Mouse (Mus musculus) kidney, postnatal 36 days (tissue): ENCODE data around the gene Wdsub1.
"Not testable (repeated sequence)": the region's sequence is repeated elsewhere in the genome, so short reads cannot be mapped to it uniquely, and the experiment has no call there.

Source experiments
- DNase-seq, 2 experiments: peaks; one replicate each; pipeline ENCODE4 v3.0.0; 2021 to 2022; ENCODE audit warnings: mixed read lengths in 2 of 2

Gene Wdsub1

DNA sequence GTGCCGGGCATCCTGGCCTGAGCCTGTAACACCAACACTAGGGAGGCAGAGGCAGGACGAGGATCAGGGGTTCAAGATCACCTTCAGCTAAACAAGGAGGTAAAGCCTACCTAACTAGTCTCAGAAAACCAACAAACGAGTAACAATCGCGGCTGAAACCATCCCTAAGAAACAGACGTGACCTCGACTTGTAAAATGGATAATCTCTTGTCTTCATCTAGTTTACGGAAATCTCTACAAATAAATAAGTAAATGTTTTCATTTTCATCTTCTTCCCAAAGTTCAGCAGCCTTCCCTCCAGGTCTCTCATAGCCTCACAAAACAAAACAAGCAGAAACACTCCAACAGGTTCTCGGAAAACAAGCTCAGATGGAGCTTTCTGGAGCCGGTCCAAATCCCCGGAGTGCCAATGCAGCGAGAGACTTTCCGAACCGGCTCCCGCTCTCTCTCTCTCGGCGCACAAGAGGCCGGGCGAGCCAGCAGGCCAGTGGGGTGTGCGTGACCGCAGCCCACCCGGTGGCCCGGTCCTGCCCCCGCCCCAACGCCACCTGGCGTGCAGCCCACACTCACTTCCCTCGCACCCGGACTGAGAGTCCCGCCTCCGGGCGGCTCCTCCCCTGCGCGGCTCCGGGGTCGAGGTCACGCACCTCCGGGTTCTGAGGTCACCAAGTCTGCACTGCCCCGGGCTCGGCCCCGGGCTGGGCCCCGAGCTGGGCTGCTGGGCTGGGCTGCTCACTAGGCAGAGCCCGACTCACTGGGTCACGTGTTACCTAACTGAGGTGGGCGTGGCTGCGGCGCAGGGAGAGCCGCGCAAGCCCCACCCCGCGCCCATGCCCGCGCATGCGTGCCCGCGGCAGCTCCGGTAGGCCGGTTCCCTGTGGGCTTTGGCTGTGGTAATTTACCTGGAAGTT, at the start of gene Wdsub1:
Gene Wdsub1 (minus strand): TSS at position 761 of the 911 bp plus-strand sequence.
- peak; percentile 96 to 98 for DNase-seq

DNA sequence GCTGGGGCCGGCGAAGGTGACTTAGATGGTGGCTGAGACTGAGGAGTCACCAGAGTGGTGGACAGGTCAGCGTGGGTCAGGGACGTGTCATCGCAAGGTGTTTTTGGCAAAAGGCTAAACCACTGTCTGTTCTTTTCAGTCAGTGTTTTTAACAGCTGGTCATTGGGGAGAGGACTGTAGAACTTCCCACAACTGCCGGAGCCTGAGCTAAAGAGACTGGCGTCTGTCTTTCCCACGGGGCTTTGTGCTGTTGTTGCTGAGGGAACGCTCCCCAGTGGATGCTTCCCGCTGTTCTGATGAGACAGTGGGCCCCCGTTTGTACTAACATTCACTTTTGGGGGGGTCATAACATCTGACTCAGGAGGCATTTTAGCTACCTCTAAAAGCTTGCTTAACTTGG, 31.2 kb upstream of the Wdsub1 start:
- no peak for DNase-seq

DNA sequence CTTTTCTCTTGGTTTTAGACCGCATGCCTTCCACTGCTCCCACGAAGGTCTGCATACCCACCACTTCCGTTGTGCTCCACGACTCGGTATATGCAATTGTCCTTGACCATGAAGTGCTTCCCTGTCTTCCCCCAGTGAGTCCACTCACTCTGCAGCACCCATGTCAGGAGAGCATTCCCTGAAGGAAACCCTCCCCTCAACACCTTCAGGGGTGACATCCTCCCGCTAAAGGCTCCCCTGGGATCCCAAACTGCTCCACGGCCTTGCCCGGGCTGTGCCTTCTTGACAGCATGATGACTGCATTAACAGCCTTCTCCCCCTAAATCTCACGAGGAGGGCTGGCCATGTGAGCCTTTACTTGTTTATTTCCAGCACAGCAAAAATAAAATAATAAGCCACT, 25.7 kb upstream of the Wdsub1 start:
- DNase-seq = no peak

DNA sequence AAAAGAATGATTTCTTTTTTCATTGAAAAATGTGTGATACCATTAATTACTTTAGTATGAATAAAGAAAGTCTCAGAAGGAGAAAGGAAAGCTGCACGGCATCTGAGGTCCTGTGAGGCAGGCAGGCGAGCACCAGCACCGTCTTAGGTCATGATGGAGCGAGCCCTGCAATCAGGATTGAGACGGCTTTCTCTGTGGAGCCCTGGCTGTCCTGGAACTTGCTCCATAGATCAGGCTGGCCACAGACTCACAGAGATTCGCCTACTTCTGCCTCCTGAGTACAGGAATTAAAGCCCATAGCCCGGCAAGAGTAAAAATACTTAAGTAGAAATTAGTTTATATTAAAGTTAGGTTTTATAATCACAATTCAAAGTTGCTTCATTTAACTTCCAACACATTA, 21.6 kb upstream of the Wdsub1 start:
- DNase-seq = no peak

DNA sequence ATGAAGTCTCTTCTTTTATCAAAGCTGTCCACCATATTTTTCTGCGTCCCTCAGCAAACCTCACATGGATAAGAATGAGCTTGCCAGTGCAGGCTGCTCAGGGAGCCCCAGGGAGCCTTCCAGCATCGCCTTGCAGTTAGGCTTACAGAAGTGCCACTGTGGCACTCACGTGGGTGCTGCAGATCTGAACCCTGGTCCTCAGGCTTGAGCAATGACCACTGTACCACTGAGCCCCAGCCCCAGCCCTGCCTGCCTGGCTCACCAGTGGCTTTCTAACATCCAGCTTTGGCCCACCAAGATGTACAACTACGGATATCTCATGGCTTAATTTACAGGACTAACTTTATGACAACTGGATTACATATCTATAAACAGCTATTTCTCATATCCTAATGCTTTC, 16.3 kb upstream of the Wdsub1 start:
- DNase-seq = no peak

DNA sequence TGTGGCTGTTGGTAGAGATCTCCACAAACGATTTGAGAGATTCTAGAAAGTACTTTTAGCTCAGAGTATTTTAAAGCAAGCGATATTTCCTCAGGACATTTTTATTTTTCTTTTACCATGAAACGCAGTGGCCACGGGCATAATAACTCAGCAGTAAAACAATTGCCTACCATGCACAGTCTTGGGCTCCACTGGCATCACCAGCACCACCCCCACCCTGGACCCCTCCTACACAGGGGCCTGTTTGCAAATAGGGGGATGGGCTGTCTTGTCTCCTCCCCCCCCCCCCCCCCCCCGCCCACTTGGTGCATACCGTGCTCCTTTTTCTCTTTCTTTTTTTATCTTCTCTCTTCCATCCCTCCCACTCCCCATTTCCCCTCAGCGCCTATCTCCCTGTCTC, 15.7 kb upstream of the Wdsub1 start:
- DNase-seq = no peak

DNA sequence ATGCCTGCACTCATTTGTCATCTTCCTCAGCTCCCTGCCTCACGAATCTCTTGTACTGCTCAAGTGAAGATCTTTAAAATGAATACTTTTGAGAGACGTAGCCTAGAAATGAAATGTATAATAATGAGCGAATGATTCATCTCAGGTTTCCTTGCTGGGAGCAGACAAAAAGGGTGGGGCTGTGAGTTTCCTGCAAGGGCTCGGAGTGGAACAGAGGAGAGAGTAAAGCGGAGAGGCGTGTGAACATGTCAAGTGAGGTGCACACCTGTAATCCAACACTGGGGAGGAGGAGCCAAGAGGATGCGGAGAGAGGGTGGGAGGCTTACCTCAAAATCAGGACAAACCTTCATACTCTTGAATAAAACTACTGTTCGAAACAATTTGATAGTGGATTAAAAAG, 14.4 kb upstream of the Wdsub1 start:
- DNase-seq = no peak

DNA sequence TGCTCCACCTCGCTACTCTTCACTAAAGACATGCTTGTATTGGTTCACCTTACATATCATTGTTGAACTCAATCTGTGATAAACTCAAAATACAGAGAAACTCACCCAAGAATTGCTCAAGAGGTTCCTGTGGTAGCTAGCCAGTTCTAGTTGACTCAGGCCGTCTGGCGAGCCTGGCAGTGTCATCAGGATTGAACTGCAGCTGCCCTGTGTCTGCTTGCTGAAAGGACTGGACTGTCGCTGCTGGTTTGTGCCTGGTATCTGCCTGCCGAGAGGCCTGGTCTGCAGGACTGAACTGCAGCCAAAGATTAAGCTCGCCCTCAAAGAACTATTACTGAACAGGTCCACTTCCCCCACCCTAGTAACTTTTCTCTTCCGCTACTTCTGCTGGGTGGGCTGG, 14.0 kb upstream of the Wdsub1 start:
- DNase-seq = no peak

DNA sequence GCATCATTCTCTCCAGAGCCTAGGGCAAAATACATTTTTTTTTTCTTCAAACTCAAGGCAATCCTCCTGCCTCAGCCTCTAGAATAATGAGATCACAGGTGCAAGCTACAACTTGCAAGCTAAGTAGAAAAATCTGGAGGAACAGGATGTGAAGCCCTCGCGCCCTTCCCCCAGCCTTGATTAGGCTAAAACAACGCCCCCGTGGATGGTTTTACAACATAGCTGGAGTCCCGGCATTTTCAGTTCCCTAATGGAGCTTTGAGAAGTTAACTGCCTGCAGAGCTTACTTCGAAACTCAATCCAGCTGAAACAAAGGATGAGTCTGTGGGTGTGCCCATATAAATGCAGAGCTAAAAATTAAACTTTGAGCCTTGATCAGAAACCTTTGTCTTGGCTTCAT, 7.3 kb upstream of the Wdsub1 start:
- DNase-seq = no peak

DNA sequence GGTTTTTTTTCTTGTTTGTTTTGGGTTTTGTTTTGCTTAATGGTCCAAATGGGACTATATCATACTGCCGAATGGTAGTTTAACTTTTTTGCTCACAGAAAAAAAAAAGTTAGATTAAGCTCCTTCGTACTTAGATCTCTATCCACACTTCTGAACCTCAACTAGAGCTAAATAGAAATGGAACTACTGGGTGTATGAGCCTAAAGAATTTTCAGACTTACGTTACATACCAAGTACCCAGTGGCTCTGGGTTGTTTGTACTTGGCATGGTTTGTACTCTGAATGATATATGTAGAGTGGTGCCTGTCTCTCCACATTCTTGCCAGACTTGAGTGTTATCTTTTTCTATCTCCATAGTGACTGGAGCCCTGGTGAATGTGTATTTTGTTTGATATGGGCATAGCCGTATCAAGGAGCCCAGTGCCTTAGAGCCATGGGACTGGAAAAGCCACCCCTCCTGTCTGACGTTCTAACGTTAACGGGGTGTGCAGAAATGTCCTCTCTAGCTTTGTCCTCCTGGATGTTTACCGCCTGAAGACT, 421 bp upstream of the Wdsub1 start:
- DNase-seq = no peak

DNA sequence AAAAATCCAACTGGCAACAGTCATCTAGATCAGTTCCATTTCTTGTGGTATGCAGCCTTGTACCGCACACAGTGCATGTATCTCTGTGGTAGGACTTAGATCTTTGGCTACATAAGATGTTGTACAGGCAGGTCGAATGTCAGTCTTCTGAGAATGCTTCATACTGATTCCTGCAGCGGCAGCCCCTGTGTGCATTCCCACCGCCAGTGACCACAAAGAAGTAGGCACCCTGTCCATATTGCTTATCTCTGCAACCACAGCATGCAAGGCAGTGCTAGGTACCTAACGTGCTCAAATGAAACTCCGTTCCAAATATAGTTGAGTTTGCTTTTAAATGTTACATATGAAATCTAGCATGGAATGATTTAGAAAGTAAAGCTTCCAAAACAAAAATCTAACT, 987 bp downstream of the Wdsub1 start:
- no peak for DNase-seq

DNA sequence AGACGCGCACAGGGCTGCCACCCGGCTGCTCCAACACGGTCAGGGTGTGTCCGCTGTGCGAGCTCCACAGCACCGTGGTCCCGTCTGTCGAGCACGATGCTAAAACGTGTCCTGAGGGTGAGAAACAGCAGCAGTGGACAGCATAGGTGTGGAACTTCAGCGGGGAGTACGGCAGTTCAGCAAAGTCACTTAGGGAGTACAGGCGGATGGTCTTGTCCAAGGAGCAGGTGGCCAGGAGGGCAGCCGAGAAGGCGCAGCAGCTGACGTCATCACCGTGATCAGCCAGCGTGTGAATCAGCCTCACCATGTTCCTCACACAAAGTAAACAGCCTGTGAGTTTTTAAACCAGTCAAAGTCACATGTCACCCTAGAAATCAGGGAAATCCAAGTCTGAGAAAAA, 4.2 kb downstream of the Wdsub1 start:
- peak; percentile 24 to 55 for DNase-seq

DNA sequence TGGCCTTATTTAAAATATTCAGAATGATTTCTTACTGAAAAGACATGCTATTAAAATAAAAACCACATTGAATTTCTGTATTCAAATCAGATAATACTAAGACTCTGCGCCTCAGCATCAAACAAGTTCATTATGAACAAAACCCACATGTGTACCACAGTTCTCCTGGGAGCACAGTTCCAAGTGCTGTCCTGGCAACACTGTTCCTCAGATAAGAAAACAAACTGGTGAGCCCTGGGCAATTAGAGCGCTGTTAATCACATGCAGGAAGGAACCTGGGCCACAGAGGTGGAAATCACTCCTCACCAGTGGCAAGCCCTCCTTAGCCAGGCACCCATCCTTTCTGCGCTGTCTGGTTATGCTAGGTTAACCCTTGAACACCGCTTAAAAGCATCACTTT, 5.1 kb downstream of the Wdsub1 start:
- DNase-seq = no peak

DNA sequence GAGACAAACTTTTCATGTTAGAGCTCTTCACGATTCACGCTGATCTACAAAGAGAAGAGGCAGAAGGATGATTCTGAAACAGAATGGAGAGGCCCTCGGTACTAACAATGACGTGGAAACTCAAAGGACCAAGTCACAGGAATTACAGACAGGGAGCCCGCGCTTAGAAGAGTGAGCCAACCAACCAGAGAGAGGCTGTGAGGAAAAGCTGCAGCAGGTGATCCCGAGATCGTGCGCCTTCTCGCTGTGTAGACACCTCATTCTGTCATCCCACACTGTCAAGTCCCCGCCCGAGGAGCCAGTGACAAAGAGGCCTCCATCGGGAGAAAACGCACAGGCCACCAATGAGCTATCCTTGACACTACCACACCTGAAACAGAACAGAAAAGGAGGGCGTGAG, 5.9 kb downstream of the Wdsub1 start:
- no peak for DNase-seq

DNA sequence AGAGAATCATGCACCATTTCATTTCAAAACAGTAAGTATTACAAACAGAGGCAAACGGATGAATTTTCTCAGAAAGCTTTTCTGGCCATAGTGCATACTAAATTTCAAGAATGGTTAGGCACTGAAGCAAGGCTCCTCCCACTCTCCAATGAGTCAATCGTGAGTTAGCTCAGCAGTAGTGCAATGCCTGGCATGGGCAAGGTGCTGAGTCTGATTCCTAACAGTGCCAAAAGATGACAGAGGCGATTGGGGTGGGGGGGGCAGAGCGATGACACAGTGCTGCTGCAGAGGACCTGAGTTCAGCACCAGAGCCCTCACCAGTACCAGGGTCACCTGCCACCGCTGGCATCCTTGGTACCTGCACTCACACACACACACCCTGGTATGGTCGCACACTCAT, 11.9 kb downstream of the Wdsub1 start:
- no peak for DNase-seq

DNA sequence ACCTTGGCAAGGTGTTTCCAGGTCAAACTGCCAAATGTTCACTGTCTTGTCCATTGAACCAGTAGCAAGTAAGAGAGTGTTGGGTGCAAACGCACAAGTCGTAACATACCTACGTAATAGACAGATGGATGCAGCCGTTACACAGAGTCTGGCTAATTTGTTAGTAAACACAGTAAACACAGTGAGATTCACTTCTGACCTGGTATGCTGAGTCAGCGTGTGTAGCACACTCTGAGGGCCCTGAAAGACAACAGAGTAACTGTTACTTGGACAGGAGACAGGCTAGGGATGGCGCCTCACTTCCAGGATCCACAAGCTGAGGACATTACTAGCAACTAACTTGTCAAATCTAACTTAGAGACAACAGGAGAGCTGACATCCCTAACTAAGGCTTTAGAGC, 19.8 kb downstream of the Wdsub1 start:
- DNase-seq = no peak

DNA sequence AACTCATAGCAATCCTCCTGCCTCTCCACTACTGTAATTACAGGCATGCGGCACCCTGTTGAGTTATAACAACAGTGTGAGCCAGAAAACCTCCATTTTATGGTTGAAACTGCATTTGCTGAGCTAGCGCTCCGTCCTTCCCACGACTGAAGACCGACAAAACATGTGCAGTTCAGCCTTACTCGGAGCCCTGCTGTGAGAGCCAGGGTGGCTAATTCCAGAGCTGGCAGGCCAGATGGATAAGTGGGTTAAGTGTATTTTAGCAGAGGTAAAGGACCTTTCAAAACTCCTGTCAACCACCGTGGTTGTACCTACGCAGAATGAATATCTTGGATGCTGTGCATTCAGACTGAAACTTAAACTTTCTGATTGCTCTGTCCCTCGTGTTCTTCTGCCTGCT, 28.0 kb downstream of the Wdsub1 start:
- no peak for DNase-seq

DNA sequence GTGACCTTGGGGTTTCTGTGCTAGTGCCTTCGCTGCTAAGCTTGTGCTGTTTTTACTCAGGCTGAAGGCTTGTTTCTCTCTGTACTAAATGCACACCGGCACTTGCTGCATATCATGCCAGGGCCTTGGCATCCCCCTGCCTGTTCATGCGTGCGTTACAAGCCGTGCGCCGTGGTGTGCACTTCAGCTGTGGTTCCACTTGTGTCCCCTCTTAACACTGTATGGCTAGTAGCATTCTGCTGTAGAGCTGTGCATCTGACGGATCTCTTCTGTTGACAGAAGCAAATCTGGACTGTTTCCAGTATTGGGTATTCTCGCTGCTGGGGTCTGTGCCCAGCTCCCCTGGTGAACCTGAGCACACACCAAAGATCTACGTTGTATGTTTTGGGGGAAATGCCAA, 28.8 kb downstream of the Wdsub1 start:
- no peak for DNase-seq

DNA sequence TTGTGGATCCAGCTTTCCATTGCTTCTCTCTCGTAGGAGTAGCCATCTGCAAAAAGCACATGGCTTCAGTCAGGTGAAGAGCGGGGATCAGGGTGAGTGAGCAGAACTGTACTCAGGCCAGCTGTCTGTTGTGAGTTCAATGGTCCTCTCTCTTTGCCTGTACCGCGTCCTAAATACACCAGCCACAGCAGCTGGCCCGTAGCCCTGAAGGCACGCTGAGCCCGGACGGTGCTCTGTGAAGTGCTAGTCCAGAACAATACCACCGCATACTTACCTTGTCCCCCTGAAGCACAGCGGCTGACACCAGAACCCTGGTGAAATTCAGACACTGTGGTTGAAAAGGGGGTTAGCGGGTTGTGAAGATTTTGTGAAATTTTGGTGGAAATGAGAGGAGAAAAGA, 29.5 kb downstream of the Wdsub1 start:
- DNase-seq = no peak

DNA sequence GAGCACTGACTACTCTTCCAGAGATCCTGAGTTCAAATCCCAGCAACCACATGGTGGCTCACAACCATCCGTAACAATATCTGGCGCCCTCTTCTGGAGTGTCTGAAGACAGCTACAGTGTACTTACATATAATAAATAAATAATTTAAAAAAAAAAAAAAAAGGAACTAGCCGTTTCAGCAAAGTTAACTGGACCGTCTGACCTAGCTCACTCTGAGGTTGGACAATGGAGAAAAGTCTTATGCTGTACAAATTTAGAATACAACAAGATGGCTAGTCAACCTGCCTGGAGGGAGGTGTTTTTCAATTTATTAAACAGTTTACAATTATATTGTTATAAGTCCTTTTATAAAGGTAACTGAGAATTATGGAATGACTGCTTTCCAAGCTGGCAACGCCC, 30.5 kb downstream of the Wdsub1 start:
- DNase-seq = not testable (repeated sequence)

DNA sequence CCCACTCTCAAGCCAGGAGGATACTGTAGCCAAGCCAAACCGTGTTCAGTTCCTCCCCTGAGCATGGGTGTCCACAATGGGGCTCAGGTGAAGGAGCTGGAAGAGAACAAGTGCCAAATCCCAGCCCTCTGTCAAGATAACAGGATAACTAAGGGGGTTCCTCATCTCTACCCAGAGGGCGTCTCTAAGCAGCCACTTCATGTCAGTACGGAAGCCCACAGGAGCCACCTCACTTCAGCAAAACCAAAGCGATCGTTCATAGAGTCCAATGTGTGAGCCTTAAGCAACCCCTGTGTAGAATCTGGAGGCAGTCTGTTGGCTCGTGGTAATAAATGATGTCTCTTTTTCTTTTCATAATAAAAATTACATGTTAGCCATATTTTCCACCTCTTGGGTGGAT, 38.5 kb downstream of the Wdsub1 start:
- no peak for DNase-seq

DNA sequence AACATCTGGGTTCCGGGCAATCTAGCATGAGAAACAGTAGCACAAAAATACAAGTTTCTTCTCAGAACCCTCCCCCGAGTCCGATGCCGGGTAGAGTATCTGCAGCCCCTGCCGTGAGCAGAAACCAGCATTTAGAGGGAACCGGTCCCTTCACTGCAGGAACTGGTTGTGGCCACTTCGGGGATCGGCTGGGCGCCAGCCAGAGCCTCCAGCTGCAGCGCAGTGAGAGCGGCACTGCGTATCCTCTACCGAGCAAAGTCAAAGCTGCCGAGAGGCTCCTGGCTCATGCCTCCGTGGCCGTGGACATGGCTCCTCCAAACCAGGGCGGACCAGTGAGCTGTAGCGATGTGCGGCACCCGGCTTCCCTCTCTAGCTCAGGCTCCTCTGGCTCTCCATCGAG, 39.2 kb downstream of the Wdsub1 start:
- DNase-seq = peak in 1 of 2 experiments; percentile 39

DNA sequence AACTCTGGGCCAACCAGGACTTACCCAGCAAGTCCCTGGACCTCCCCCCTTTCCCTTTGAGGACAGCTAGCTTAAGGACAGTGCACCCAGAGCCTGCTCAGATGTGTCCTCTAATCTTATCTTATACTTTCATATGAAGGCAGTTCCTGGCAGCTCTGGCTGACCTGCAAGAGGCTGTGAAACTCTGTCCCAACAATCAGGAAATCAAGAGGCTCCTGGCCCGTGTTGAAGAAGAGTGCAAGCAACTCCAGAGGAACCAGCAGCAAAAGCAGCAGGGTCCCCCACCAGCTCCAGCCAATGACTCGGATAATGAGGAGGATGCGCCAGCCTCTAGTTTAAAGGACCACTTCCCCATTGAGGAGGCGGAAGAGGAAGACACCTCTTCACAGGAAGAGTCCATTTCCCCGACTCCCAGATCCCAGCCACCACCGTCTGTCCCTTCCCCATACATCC, 39.8 kb downstream of the Wdsub1 start:
- no peak for DNase-seq

DNA sequence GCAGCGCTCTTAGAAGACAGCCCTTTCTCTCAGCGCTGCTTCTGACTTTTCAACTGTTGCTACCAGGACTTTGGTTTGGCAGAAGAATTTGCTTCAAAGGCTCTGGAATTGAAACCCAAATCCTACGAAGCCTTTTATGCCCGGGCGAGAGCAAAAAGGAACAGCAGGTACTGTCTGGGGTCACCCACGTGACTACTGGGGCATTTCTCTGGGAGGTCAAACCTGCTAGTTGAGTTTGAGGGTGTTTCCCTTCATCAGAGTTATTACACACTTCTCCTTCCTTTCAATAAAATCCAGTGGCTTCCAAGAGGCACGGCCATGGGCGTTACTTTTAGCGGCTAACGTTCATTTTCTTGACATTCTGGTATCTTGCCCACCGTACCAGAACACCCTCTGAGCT, 40.4 kb downstream of the Wdsub1 start:
- peak; percentile 27 to 31 for DNase-seq
